Mouse (Mus musculus): Measurements from ENCODE around the gene Wdfy4. TPM values are rescaled to one million over a fixed set of nuclear protein-coding genes. Genes with fewer than 3 reads are reported as not detected.

Gene Wdfy4
- polyA plus RNA-seq, 1 experiment from 2014 or later: 0.63 TPM

GRCm38 (mm10) chr14:33213823-33214766 is 28.8 kb upstream of the Wdfy4 start, which contains the start of gene Arhgap22:
Gene Arhgap22 (plus strand): TSS chr14:33214026.
- Histone ChIP-seq H3K9me3 (ENCODE audit: control insufficient read depth, low read length) (no peaks in the 10 kb centered on the region), H3K4me2 (ENCODE audit: low read depth, low read length) (peak within 1 kb of the TSS; percentile 40), H3K9ac (ENCODE audit: low read length) (no peak within 1 kb of the TSS), H3K36me3 (ENCODE audit: control insufficient read depth, insufficient read depth, low read length) (no peaks in the 10 kb centered on the region), H3K27ac (ENCODE audit: low read length) (no peak within 1 kb of the TSS), H3K4me3 (ENCODE audit: low read length) (no peak within 1 kb of the TSS), H3K4me1 (replicated peaks; ENCODE audit: control insufficient read depth, insufficient read depth, low read length) (peaks cover 6% of the 10 kb centered on the region; the same call in 1 of the 2 replicates), H3K27me3 (ENCODE audit: control insufficient read depth, insufficient read depth, low read depth, low read length) (no peaks in the 10 kb centered on the region; the same call in 1 of the 2 replicates)
- WGBS: 12% methylated on average over 28 of the region's 28 CpGs
- peak; percentile 88 for ATAC-seq (ENCODE audit: low read depth)

DNA sequence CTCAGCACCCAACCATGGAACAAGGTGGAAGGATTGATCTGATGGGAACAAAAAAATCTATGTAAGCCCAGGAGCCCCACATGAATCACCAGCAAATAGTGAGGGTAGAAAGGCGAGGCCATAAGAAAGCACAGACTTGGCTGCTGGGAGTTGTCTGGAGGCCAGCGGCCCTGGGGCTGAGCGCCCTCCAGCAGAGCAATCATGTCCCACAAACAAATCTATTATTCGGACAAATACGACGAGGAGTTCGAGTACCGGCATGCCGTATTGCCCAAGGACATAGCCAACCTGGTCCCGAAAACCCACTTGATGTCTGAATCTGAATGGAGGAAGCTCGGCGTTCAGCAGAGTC is 27.6 kb upstream of the Wdfy4 start:
- ATAC-seq (ENCODE audit: low read depth): no peak
- H3K36me3 ChIP-seq (ENCODE audit: control insufficient read depth, insufficient read depth, low read length): no peaks in the 10 kb centered on the region

DNA sequence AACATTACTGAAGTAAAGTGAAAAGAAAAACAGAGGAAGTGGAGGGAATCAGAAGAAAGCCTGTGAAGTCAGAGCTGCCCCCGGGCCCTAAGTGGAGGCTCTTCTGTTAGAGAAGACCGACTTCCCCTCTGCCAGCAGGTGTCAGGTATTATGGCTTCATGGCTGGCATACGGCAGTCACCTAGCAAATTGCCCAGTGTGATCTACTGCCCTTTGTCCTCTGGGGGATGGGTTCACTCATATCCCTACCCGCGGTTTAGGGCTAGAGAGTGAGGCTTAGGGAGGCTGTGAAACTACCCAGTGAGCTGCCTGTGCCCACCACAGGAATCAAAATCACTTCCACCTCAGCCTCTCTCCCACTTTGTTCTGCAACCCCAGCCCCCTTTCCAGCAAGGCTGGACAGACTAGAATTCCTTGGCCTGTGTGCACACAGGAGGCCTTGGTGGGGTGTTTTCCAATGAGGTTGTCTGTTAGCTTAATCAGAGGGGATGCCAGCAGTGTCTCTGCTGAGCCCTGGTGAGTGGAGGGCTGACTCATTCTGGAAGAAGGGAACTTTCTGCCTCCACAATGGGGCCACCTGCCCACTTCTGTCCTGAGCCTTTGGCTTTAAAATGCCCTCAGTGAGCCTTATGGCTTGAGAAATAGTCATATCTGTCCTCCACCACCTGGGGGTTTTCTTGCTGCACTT is 27.1 kb upstream of the Wdfy4 start:
- no peak overlapping the region for H3K4me3 ChIP-seq (ENCODE audit: low read length)
- no peaks in the 10 kb centered on the region for H3K9me3 ChIP-seq (ENCODE audit: control insufficient read depth, low read length)
- no peak for ATAC-seq (ENCODE audit: low read depth)
- no peak overlapping the region for H3K4me2 ChIP-seq (ENCODE audit: low read depth, low read length)
- no peaks in the 10 kb centered on the region; the same call in 1 of the 2 replicates for H3K27me3 ChIP-seq (ENCODE audit: control insufficient read depth, insufficient read depth, low read depth, low read length)
- no peak overlapping the region for H3K27ac ChIP-seq (ENCODE audit: low read length)
- no peak overlapping the region for H3K9ac ChIP-seq (ENCODE audit: low read length)
- H3K36me3 ChIP-seq (ENCODE audit: control insufficient read depth, insufficient read depth, low read length): no peaks in the 10 kb centered on the region
- peaks cover 6% of the 10 kb centered on the region; the same call in 1 of the 2 replicates for H3K4me1 ChIP-seq (replicated peaks; ENCODE audit: control insufficient read depth, insufficient read depth, low read length)
- 65% methylated on average over 5 of the region's 5 CpGs for WGBS

More for the DNA sequence above, 27.6 kb upstream of the Wdfy4 start:
- H3K27ac ChIP-seq (ENCODE audit: low read length): no peak overlapping the region
- peaks cover 6% of the 10 kb centered on the region; the same call in 1 of the 2 replicates for H3K4me1 ChIP-seq (replicated peaks; ENCODE audit: control insufficient read depth, insufficient read depth, low read length)
- H3K4me3 ChIP-seq (ENCODE audit: low read length): no peak overlapping the region
- H3K4me2 ChIP-seq (ENCODE audit: low read depth, low read length): no peak overlapping the region
- H3K9ac ChIP-seq (ENCODE audit: low read length): no peak overlapping the region
- no peaks in the 10 kb centered on the region; the same call in 1 of the 2 replicates for H3K27me3 ChIP-seq (ENCODE audit: control insufficient read depth, insufficient read depth, low read depth, low read length)
- H3K9me3 ChIP-seq (ENCODE audit: control insufficient read depth, low read length): no peaks in the 10 kb centered on the region
- WGBS: 86% methylated on average over 12 of the region's 12 CpGs

GRCm38 (mm10) chr14:33210806-33211205 is 25.5 kb upstream of the Wdfy4 start:
- WGBS: 55% methylated on average over 8 of the region's 8 CpGs
- ATAC-seq (ENCODE audit: low read depth): no peak

DNA sequence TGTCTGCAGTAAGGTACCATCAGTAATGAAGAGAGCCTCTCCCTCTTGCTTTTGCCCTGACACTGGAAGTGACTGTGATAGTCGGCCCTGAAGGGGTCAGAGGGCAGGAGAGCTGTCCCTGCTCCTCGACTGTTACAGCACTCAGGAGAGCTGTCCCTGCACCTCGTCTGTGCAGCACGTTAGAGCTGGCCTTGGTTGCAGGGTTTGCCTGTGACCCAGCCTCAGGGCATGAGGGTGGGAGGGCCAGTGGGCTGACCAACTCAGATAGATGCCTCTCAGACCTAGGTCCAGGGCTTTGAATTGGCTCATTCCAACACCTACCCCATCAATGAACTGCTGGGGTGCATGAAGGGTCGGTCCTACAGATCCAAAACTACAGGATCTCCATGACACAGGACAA is 23.0 kb upstream of the Wdfy4 start:
- H3K27ac ChIP-seq (ENCODE audit: low read length): no peak overlapping the region
- no peak for ATAC-seq (ENCODE audit: low read depth)
- H3K4me2 ChIP-seq (ENCODE audit: low read depth, low read length): no peak overlapping the region
- no peaks in the 10 kb centered on the region for H3K9me3 ChIP-seq (ENCODE audit: control insufficient read depth, low read length)
- no peaks in the 10 kb centered on the region for H3K4me1 ChIP-seq (replicated peaks; ENCODE audit: control insufficient read depth, insufficient read depth, low read length)
- no peaks in the 10 kb centered on the region for H3K27me3 ChIP-seq (ENCODE audit: control insufficient read depth, insufficient read depth, low read depth, low read length)
- no peaks in the 10 kb centered on the region for H3K36me3 ChIP-seq (ENCODE audit: control insufficient read depth, insufficient read depth, low read length)
- 25% methylated on average over 5 of the region's 5 CpGs for WGBS
- no peak overlapping the region for H3K9ac ChIP-seq (ENCODE audit: low read length)
- H3K4me3 ChIP-seq (ENCODE audit: low read length): no peak overlapping the region

More at GRCm38 (mm10) chr14:33210806-33211205, 25.5 kb upstream of the Wdfy4 start:
- H3K9me3 ChIP-seq (ENCODE audit: control insufficient read depth, low read length): no peaks in the 10 kb centered on the region
- no peaks in the 10 kb centered on the region; the same call in 1 of the 2 replicates for H3K27me3 ChIP-seq (ENCODE audit: control insufficient read depth, insufficient read depth, low read depth, low read length)
- no peaks in the 10 kb centered on the region for H3K36me3 ChIP-seq (ENCODE audit: control insufficient read depth, insufficient read depth, low read length)
- H3K4me2 ChIP-seq (ENCODE audit: low read depth, low read length): no peak overlapping the region
- H3K4me1 ChIP-seq (replicated peaks; ENCODE audit: control insufficient read depth, insufficient read depth, low read length): peaks cover 6% of the 10 kb centered on the region; the same call in 1 of the 2 replicates
- H3K9ac ChIP-seq (ENCODE audit: low read length): no peak overlapping the region
- H3K27ac ChIP-seq (ENCODE audit: low read length): no peak overlapping the region
- H3K4me3 ChIP-seq (ENCODE audit: low read length): no peak overlapping the region

GRCm38 (mm10) chr14:33207011-33207410 is 21.7 kb upstream of the Wdfy4 start:
- ATAC-seq (ENCODE audit: low read depth): no peak
- H3K27ac ChIP-seq (ENCODE audit: low read length): no peak overlapping the region
- no peak overlapping the region for H3K4me3 ChIP-seq (ENCODE audit: low read length)
- no peaks in the 10 kb centered on the region for H3K4me1 ChIP-seq (replicated peaks; ENCODE audit: control insufficient read depth, insufficient read depth, low read length)
- 26% methylated on average over 2 of the region's 2 CpGs for WGBS
- H3K27me3 ChIP-seq (ENCODE audit: control insufficient read depth, insufficient read depth, low read depth, low read length): no peaks in the 10 kb centered on the region
- no peak overlapping the region for H3K9ac ChIP-seq (ENCODE audit: low read length)
- no peaks in the 10 kb centered on the region for H3K36me3 ChIP-seq (ENCODE audit: control insufficient read depth, insufficient read depth, low read length)
- H3K4me2 ChIP-seq (ENCODE audit: low read depth, low read length): no peak overlapping the region
- no peaks in the 10 kb centered on the region for H3K9me3 ChIP-seq (ENCODE audit: control insufficient read depth, low read length)

DNA sequence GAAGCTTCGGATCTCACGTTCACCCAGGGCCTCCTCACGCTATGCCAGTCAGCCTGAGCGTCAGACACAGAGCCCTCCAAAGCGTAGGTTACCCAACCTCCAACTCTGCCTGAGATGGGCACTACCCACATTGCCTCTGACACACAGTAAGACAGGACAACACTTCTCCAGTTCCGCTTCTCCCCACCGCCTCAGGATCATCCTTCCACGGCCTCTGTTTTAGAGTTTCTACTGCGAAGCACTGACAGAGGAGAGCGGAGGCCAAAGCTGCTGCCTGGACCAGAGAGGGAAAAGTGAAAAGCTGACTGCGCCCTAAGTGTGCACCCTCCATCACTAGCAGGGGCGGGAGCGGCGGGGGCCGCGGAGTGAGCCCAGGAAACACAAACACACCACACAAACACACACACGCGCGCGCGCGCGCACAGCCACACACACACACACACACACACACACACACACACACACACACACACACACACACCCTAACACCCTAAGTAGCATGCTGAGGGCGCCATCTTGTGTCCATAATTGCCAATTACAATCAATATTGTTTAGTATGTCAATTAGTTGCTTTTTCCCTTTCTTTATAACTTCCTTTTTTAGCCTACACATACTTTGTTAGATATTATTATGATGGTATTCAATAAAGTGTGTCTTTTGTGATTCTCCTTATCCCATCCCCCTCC is 20.1 kb upstream of the Wdfy4 start:
- Histone ChIP-seq H3K9ac (ENCODE audit: low read length) (no peak overlapping the region), H3K4me2 (ENCODE audit: low read depth, low read length) (peak overlapping the region; percentile 30; the same call in 1 of the 2 replicates), H3K27ac (ENCODE audit: low read length) (no peak overlapping the region), H3K9me3 (ENCODE audit: control insufficient read depth, low read length) (no peaks in the 10 kb centered on the region), H3K27me3 (ENCODE audit: control insufficient read depth, insufficient read depth, low read depth, low read length) (no peaks in the 10 kb centered on the region), H3K36me3 (ENCODE audit: control insufficient read depth, insufficient read depth, low read length) (no peaks in the 10 kb centered on the region), H3K4me3 (ENCODE audit: low read length) (no peak overlapping the region), H3K4me1 (replicated peaks; ENCODE audit: control insufficient read depth, insufficient read depth, low read length) (no peaks in the 10 kb centered on the region)
- peak; percentile 45; the same call in 1 of the 2 replicates for ATAC-seq (ENCODE audit: low read depth)
- WGBS: 27% methylated on average over 24 of the region's 24 CpGs

DNA sequence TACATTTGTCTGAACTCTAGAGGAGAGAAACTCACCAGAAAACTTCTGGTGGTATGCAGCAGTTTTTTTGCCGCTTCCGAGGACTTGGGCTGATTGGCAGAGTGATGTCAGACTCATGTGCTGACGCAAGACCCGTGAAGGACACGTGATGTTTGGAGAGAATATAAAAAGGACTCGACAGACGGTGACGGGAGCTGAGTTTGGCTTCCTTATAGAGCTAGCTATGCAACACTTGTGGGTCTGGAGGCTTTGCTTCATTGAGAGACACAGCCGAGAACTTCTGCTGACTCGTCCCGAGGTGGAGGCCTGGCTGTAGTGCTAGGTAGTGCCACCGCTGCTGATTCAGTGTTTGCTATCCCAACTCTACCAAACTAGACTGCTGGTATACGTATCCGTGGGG is 18.5 kb upstream of the Wdfy4 start:
- H3K27me3 ChIP-seq (ENCODE audit: control insufficient read depth, insufficient read depth, low read depth, low read length): no peaks in the 10 kb centered on the region
- ATAC-seq (ENCODE audit: low read depth): no peak
- no peaks in the 10 kb centered on the region for H3K4me1 ChIP-seq (replicated peaks; ENCODE audit: control insufficient read depth, insufficient read depth, low read length)
- H3K4me3 ChIP-seq (ENCODE audit: low read length): no peak overlapping the region
- no peak overlapping the region for H3K4me2 ChIP-seq (ENCODE audit: low read depth, low read length)
- no peak overlapping the region for H3K9ac ChIP-seq (ENCODE audit: low read length)
- H3K27ac ChIP-seq (ENCODE audit: low read length): no peak overlapping the region
- no peaks in the 10 kb centered on the region for H3K36me3 ChIP-seq (ENCODE audit: control insufficient read depth, insufficient read depth, low read length)
- H3K9me3 ChIP-seq (ENCODE audit: control insufficient read depth, low read length): no peaks in the 10 kb centered on the region
- 74% methylated on average over 14 of the region's 14 CpGs for WGBS

GRCm38 (mm10) chr14:33202885-33203284 is 17.6 kb upstream of the Wdfy4 start:
- WGBS: 69% methylated on average over 6 of the region's 6 CpGs

More at GRCm38 (mm10) chr14:33202885-33203284, 17.6 kb upstream of the Wdfy4 start:
- no peaks in the 10 kb centered on the region for H3K27me3 ChIP-seq (ENCODE audit: control insufficient read depth, insufficient read depth, low read depth, low read length)
- no peak overlapping the region for H3K4me3 ChIP-seq (ENCODE audit: low read length)
- H3K9me3 ChIP-seq (ENCODE audit: control insufficient read depth, low read length): no peaks in the 10 kb centered on the region
- ATAC-seq (ENCODE audit: low read depth): no peak
- H3K27ac ChIP-seq (ENCODE audit: low read length): no peak overlapping the region
- H3K4me1 ChIP-seq (replicated peaks; ENCODE audit: control insufficient read depth, insufficient read depth, low read length): no peaks in the 10 kb centered on the region
- no peak overlapping the region for H3K4me2 ChIP-seq (ENCODE audit: low read depth, low read length)
- no peaks in the 10 kb centered on the region for H3K36me3 ChIP-seq (ENCODE audit: control insufficient read depth, insufficient read depth, low read length)
- H3K9ac ChIP-seq (ENCODE audit: low read length): no peak overlapping the region

Measured in lung, embryonic 16.5 days (tissue).